Mouse (Mus musculus): ENCODE measurements around the gene Xk. TPM values are rescaled to one million over a fixed set of nuclear protein-coding genes. Genes with fewer than 3 reads are reported as not detected.

Xk gene
- polyA plus RNA-seq (2014; fragmentation: Illumina TruSeq; extraction: RNeasy Lipid Tissue Mini Kit (QIAGEN cat#74804); ENCODE audit: low read depth, low replicate concordance) = 5.8 TPM

GRCm38 (mm10) chrX:9272460-9273361 lies at the start of gene Xk:
Gene Xk, plus strand, starts transcription at chrX:9272756.

DNA sequence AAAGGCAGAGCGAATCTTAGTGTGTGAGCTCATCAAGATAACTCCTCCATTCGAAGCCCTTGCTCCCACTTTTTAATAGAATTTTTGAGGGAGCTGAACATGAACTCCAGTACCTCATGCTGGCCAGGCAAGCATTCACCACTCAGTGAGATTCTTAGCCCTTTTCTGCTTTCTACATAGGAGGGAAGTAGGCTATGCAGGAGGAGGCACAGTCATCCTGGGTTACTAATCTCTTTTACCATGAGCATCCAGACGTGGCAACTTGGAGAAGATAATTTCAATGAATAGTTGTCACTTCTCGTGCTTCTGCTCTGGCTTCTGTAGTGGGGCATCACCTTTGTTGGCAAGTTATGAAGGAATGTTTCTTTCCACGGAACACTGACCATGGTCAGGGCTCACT lies 15.8 kb upstream of the Xk start, which contains the start of gene Gm14862:
Gene Gm14862, minus strand, starts transcription at position 134 of the 400 bp plus-strand sequence.

DNA sequence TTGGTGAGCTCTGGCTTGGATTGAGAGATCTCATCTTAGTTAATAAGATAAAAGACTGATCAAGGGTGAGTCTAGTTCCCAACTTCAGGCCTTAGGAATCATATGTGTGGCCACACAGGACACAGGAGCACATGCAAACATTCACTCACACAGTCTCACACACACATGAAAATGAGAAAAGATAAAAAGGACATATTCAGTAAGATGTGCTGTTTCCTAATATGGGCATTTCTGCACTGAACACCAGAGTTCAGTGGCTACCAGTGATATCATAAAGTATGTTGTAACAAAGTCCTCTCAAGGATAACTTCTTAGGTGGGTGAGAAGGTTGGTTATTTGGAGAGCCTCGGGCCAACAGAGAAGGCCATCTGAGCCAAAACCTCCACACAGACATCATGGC lies 10.9 kb downstream of the Xk start, which contains the start of gene H2al1m:
Gene H2al1m, plus strand, starts transcription at position 301 of the 400 bp plus-strand sequence.

DNA sequence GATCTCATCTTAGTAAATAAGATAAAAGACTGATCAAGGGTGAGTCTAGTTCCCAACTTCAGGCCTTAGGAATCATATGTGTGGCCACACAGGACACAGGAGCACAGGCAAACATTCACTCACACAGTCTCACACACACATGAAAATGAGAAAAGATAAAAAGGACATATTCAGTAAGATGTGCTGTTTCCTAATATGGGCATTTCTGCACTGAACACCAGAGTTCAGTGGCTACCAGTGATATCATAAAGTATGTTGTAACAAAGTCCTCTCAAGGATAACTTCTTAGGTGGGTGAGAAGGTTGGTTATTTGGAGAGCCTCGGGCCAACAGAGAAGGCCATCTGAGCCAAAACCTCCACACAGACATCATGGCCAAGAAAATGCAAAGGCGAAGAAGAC lies 77.8 kb downstream of the Xk start, which contains the start of gene H2al1k:
Gene H2al1k, plus strand, starts transcription at position 301 of the 400 bp plus-strand sequence.

Other genes with a start within 250 kb of the Xk start
- gene Fthl17e, start 239.3 kb upstream of the Xk start, polyA plus RNA-seq (2014; fragmentation: Illumina TruSeq; extraction: RNeasy Lipid Tissue Mini Kit (QIAGEN cat#74804); ENCODE audit: low read depth, low replicate concordance) = not detected
- not detected for gene Fthl17f, start 209.7 kb upstream of the Xk start, polyA plus RNA-seq (2014; fragmentation: Illumina TruSeq; extraction: RNeasy Lipid Tissue Mini Kit (QIAGEN cat#74804); ENCODE audit: low read depth, low replicate concordance)
- gene 4930402K13Rik, start 168.2 kb upstream of the Xk start, polyA plus RNA-seq (2014; fragmentation: Illumina TruSeq; extraction: RNeasy Lipid Tissue Mini Kit (QIAGEN cat#74804); ENCODE audit: low read depth, low replicate concordance) = not detected
- gene Lancl3, start 72.9 kb upstream of the Xk start, polyA plus RNA-seq (2014; fragmentation: Illumina TruSeq; extraction: RNeasy Lipid Tissue Mini Kit (QIAGEN cat#74804); ENCODE audit: low read depth, low replicate concordance) = 2.1 TPM
- not detected for gene Gm14862, start 15.9 kb upstream of the Xk start, polyA plus RNA-seq (2014; fragmentation: Illumina TruSeq; extraction: RNeasy Lipid Tissue Mini Kit (QIAGEN cat#74804); ENCODE audit: low read depth, low replicate concordance)
- gene H2al1m, start 11.0 kb downstream of the Xk start, polyA plus RNA-seq (2014; fragmentation: Illumina TruSeq; extraction: RNeasy Lipid Tissue Mini Kit (QIAGEN cat#74804); ENCODE audit: low read depth, low replicate concordance) = not detected
- gene H2al1k, start 77.9 kb downstream of the Xk start, polyA plus RNA-seq (2014; fragmentation: Illumina TruSeq; extraction: RNeasy Lipid Tissue Mini Kit (QIAGEN cat#74804); ENCODE audit: low read depth, low replicate concordance) = not detected
- gene Cybb, start 215.0 kb downstream of the Xk start, polyA plus RNA-seq (2014; fragmentation: Illumina TruSeq; extraction: RNeasy Lipid Tissue Mini Kit (QIAGEN cat#74804); ENCODE audit: low read depth, low replicate concordance) = 3.6 TPM